Mouse (Mus musculus) v-Abl transformed pro-B cells (cell line): Measurements from ENCODE around the gene Card19.

Experiments
- in situ Hi-C, 2 experiments: fragments of 400-800 bp; cut with MboI; formaldehyde crosslinking; loops; one replicate each; pipeline ENCODE4 v1.15.1; 2025; ENCODE audit not compliant: unreplicated experiment in 2 of 2

Gene Card19

DNA sequence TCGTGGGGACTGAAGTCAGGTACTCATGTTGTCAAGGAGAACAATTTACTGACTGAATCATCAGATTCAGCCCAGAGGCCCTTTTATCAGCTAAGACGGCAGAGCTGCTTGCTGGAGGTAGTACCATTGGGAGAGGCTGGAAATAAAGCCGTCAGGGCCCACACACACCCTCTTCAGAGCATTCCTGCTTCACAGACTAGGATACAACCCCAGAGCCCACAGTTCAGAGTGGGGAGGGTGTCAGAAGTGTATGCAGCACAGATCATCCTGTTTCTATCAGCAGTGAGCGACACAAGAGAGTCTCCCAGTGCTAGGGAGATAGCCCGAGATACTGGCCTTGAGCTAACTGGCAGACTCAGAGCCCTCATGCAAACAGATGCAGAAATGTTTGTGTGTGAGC lies 32.7 kb downstream of the Card19 start:
- in situ Hi-C loops, result loop anchor here in 1 of 2 experiments (25.0 kb wide), 1 partner anchor 321 kb away; the partner anchor contains the start of gene Phf2

GRCm38 (mm10) chr13:49181411-49181984 lies 34.3 kb downstream of the Card19 start:
- in situ Hi-C loops, result loop anchor here in 1 of 2 experiments (25.0 kb wide), 1 partner anchor 319 kb away; the partner anchor contains the start of gene Phf2

GRCm38 (mm10) chr13:49180691-49181090 lies 35.1 kb downstream of the Card19 start:
- in situ Hi-C loops, result loop anchor here in 1 of 2 experiments (25.0 kb wide), 1 partner anchor 318 kb away; the partner anchor contains the start of gene Phf2

GRCm38 (mm10) chr13:49180274-49180673 lies 35.6 kb downstream of the Card19 start:
- in situ Hi-C loops, result loop anchor here in 1 of 2 experiments (25.0 kb wide), 1 partner anchor 318 kb away; the partner anchor contains the start of gene Phf2

DNA sequence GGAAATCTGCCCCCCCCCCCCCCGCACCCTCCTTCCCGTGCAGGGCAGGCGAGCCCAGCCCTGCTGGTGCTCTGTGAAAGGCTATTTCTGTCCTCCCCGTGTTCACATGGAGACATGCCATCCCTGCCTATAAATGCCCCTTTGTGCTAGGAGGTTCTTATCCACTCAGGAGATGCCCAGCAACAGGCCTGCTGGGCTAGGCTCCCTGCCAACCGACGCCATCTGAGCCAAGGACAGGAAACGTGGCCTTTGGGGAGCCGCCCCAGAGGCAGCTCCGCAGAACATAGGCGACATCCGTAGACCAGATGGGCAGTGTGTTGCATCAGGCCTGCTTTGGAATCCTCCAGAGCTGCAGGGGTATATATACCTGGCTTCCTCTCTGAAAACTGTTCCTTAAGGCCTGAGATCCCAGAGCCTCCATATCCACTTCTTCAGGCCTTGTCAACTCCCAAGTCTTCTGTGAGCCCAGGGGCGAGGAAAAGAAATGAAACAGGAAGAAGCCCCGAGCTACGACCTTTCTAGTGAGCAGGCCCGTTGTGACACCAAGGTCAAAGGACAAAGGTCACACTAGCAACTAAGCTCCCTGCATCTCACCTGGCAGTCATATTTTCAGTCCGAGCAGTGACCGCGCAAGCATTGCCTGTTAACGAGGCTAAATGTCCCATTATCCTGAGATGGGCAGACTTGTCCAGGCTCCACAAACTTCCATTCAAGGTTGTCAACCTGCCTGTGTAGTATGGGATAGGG lies 36.8 kb downstream of the Card19 start:
- in situ Hi-C loops, result loop anchor here (10.0 to 25.0 kb wide), 2 partner anchors 124 to 317 kb away; partner anchors contain the start of gene Phf2 (in 1 of the 2)

GRCm38 (mm10) chr13:49175509-49175908 lies 40.3 kb downstream of the Card19 start:
- in situ Hi-C loops, result loop anchor here (10.0 to 25.0 kb wide), 2 partner anchors 121 to 313 kb away; partner anchors contain the start of gene Phf2 (in 1 of the 2)

GRCm38 (mm10) chr13:49172971-49173596 lies 42.8 kb downstream of the Card19 start:
- in situ Hi-C loops, result loop anchor here (5.0 to 25.0 kb wide), 3 partner anchors 118 to 521 kb away; no protein-coding TSS in a partner anchor

DNA sequence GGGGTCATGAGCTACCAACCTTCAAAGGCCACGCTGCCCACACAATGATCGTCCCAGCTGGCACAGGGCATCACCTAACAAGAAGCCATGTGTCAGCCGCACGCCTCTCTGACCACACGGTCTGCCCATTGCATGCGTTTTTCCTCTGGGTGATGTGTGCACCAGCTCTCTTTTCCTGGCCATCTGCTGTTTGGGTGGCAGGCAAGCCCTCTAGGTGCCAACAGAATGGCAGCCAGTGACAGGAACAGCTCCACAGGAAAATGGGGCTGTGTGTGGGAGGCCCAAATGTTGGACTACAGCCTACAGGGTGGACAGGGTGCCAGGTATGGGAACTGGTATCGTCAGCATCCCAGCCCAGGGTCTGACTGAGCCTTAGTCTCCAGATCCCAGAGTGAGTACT lies 43.5 kb downstream of the Card19 start:
- in situ Hi-C loops, result loop anchor here (5.0 to 25.0 kb wide), 3 partner anchors 118 to 520 kb away; no protein-coding TSS in a partner anchor

GRCm38 (mm10) chr13:49171729-49172128 lies 44.1 kb downstream of the Card19 start:
- in situ Hi-C loops, result loop anchor here (5.0 to 25.0 kb wide), 3 partner anchors 117 to 519 kb away; no protein-coding TSS in a partner anchor

- in situ Hi-C loops, result loop anchor here (5.0 to 25.0 kb wide), 3 partner anchors 116 to 518 kb away; no protein-coding TSS in a partner anchor
Measured at GRCm38 (mm10) chr13:49170623-49171022, 45.2 kb downstream of the Card19 start.

DNA sequence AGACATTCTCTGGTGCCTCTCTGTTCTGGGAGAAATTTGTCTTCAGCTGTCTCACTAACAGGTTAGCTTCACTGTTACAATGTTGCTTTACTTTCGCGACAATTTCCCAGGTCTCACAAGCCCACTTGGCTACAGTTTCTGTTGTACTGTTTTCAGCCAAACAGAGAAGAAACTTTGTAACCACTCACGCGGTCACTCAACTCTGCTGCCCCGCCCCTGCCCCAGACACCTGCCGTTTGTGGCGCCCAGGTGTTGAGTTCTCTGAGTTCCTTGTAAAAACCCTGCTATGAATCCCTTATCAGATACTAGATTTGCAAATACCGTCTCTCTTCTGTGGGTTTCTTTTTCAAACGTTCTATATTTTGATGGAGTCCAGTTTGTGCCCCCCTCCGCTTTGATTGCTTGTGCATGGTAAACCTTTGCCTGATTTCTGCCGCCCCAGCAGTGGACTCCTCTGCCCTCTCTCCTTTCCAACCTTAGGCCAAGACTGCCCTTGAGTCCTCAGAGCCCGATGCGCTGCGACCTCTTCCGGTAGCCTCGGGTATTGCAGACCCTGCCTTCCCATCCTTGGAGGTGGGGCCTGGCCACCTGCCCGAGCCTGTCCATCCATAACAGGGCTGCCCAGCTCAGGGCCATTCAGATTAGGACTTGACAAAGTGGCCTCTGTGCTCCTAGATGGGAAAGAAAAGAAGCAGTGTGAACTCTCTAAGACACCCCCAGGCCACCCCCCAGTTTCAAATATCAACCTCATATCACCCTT lies 46.2 kb downstream of the Card19 start:
- in situ Hi-C loops, result loop anchor here (5.0 to 25.0 kb wide), 5 partner anchors 115 to 645 kb away; no protein-coding TSS in a partner anchor

GRCm38 (mm10) chr13:49167081-49167480 lies 48.8 kb downstream of the Card19 start:
- in situ Hi-C loops, result loop anchor here (10.0 to 25.0 kb wide), 3 partner anchors 355 to 642 kb away; no protein-coding TSS in a partner anchor

GRCm38 (mm10) chr13:49163645-49164044 lies 52.2 kb downstream of the Card19 start:
- in situ Hi-C loops, result loop anchor here (10.0 to 25.0 kb wide), 3 partner anchors 351 to 639 kb away; no protein-coding TSS in a partner anchor

DNA sequence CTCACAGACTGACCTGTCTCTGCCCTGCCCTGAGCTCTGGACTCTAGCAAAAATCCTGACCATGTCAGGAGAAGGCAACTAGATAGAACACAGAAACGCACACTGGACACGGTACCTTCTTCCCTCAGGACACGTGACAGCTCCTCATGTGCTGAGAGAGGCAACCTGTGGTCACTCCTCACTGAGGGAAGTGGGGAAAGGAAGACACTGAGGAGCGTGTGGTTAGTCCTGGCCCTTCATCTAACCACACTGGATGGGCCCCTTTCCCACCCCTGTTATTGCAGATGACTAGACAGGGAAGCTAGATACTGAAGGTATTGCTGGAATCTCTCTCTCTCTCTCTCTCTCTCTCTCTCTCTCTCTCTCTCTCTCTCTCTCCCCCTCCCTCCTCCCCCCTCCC lies 53.1 kb downstream of the Card19 start:
- in situ Hi-C loops, result loop anchor here (10.0 to 25.0 kb wide), 3 partner anchors 350 to 638 kb away; no protein-coding TSS in a partner anchor

DNA sequence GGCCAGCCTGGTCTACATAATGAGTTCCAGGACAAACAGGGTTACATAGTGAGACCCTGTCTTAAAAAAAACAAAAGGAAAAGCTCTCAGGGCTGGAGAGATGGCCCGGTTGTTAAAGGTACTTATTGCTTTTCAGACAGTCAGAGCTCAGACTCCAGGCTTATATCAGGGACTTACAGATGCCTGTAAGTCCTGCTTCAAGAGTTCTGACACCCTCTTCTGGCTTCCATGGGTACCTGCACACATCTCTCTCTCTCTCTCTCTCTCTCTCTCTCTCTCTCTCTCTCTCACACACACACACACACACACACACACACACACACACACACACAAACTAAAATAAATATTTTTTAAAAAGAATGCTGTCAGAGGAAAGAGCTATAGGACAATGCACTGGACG lies 54.6 kb downstream of the Card19 start:
- in situ Hi-C loops, result loop anchor here (10.0 to 25.0 kb wide), 3 partner anchors 349 to 636 kb away; no protein-coding TSS in a partner anchor

GRCm38 (mm10) chr13:49158040-49158713 lies 57.7 kb downstream of the Card19 start:
- in situ Hi-C loops, result loop anchor here in 1 of 2 experiments (25.0 kb wide), 1 partner anchor 346 kb away; no protein-coding TSS in a partner anchor

GRCm38 (mm10) chr13:49156645-49157044 lies 59.2 kb downstream of the Card19 start:
- in situ Hi-C loops, result loop anchor here in 1 of 2 experiments (25.0 kb wide), 1 partner anchor 344 kb away; no protein-coding TSS in a partner anchor

- in situ Hi-C loops, result loop anchor here in 1 of 2 experiments (25.0 kb wide), 1 partner anchor 342 kb away; no protein-coding TSS in a partner anchor
Measured at GRCm38 (mm10) chr13:49154621-49155020, 61.2 kb downstream of the Card19 start.

DNA sequence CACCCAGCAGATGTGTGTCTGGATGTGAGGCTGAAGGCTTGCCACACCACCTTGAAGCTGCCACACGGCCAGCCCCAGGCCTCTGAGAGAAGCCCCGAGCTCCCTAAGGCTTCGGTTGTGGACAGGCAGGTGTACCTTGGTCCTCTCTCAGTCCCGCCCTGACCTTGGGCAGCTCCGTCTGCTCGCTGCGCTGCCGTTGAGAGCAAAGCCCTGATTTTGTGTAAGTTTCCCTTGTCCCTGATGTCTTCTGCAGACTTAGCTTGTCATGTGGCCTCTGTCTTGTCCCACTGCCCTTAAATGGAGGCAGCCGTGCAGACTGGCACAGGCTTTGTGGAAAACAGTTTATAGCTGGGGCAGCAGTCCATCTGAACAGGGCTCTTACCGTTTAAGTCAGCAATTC lies 61.8 kb downstream of the Card19 start:
- in situ Hi-C loops, result loop anchor here in 1 of 2 experiments (25.0 kb wide), 1 partner anchor 342 kb away; no protein-coding TSS in a partner anchor
